Mouse (Mus musculus) cerebellum, adult 9-11 months (tissue): ENCODE measurements around the gene Skp1a.
"Not testable (repeated sequence)": the region's sequence is repeated elsewhere in the genome, so short reads cannot be mapped to it uniquely, and the experiment has no call there.

Experiments
- DNase-seq: peaks from one replicate; pipeline ENCODE4 v3.0.0; 2022

The Skp1a gene

DNA sequence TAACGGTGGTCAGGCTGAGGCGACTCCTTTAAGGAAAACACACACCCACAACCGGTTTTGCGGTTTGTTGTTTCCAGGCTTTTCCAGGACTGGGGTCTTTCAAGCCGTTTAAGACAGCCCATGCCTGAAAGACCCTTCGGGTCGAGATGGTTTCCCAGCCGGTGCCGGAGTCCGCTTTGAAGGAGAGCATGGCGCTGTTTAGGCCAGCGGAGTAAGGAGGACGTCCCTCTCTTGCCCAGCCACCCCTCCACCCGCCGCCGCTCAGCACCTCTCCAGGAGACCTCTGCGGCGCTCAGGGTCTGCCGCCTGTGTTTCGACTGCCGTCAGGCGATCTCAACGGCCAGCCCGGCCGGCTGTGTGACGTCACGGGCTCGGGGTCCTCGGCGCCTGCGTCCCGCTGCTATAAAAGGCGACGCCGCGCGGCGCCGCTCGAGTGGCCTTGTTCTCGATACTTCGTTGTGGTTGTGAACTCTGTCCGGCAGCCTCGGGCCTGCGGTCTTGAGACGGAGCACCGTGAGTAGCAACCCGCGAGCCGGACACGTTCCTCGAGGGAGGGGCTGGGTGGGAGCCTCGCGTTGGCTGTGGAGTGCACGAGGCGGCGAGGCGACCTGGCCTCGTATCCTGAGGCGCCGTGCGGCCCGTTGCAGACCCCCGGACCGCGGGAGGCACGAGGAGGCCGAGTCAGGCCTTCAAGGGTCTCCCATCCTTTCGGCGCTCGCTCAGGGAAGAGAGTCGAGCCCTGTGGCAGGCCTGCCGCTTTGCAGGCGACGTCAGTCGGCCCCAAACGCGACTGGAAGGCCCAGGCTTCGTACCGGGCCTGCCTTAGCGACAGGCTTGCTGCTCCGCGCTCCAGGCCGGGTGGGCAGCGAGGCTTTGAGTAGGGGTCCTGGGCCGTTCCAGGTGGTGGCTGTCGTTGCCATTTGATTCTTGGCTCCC, at the start of gene Skp1a:
Skp1a (plus strand) TSS at position 390 of the 936 bp plus-strand sequence.
- DNase-seq, result peak; percentile 91

DNA sequence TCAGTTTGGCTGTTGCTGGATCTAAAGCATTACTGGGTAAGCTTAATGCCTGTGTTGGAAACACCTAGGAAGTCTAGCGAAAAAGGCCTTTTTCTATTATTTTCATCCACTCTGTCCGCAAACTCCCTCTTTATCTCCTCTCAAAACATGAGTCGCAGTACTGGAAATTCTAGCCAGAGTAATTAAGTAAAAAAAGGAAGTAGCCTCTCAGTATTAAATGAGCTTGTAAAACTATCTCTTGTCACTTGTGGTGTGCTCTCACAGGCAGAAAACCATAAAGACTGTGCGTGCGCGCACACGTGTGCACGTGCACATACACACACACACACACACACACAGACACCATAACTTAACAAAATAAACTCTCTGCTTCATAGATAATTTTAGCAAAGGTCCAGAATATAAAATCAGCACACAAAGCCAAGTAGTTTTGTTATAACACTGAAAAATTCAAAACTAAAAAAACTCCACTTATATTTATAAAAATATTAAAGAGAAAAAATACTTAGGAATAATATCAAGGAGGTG, 35.2 kb upstream of the Skp1a start:
- DNase-seq, result not testable (repeated sequence)

DNA sequence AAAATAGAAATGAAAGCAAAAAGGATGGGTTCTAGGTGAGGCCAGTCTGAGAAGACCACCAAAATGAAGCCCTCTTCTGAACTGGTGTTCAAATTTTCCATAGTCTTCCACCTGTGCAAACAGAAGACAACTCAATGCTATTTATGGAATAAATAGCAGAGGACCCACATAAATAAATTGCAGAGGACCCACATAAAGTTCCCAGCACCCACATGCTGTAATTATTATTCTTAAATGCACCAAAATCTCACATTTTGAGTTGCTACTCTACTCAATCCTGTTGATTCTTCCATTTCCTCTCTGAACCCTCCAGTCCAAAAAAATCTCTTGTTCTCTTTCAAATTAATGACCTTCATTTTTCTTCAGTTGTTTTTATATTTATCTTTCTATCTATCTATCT, 17.9 kb upstream of the Skp1a start, which contains the start of gene Olfr1371:
Olfr1371 (minus strand) TSS at position 101 of the 400 bp plus-strand sequence.
- DNase-seq, result no peak

DNA sequence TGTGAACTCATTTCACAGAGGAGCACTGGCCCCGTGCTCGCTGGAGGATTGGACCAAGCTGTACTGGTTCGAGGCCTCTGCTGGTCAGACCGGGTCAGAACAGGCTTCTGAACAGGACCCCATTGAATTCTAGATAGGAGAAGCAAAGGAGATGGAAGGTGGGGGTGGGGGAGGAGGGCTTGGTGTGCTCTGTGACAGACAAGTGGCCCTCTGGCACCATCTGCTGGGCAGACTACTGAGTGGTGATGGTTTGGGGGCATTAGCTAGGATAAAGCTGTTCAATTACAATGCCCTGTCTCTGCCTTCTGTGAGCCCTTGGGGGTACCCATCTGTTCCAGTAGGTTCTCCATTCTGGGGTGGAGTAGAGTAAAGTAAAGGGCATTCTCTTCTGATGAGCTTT, 11.5 kb upstream of the Skp1a start:
- DNase-seq, result peak; percentile 39

DNA sequence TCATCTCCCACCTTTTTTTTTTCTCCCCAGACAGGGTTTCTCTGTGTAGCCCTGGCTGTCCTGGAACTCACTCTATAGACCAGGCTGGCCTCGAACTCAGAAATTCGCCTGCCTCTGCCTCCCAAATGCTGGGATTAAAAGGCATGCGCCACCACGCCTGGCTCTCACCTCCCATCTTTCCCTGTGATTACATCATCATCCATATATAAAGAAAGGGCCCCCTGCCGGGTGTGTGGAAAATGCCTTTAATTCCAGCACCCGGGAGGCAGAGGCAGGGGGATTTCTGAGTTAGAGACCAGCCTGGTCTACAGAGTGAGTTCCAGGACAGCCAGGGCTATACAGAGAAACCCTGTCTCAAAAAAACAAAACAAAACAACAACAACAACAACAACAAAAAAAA, 9.9 kb upstream of the Skp1a start:
- not testable (repeated sequence) for DNase-seq

DNA sequence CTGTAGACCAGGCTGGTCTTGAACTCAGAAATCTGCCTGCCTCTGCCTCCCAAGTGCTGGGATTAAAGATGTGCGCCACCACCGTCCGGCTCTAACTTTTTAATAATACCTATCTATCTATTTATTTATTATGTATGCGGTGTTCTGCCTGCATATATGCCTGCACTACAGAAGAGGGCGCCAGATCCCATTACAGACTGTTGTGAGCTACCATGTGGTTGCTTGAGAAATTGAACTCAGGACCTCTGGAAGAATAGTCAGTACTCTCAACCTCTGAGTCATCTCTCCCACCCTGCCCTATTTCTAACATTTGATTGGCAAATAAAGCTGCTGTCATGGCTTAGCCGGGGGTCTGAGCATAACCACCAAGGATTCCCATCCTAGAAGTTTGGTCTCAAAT, 8.9 kb upstream of the Skp1a start:
- DNase-seq, result no peak

DNA sequence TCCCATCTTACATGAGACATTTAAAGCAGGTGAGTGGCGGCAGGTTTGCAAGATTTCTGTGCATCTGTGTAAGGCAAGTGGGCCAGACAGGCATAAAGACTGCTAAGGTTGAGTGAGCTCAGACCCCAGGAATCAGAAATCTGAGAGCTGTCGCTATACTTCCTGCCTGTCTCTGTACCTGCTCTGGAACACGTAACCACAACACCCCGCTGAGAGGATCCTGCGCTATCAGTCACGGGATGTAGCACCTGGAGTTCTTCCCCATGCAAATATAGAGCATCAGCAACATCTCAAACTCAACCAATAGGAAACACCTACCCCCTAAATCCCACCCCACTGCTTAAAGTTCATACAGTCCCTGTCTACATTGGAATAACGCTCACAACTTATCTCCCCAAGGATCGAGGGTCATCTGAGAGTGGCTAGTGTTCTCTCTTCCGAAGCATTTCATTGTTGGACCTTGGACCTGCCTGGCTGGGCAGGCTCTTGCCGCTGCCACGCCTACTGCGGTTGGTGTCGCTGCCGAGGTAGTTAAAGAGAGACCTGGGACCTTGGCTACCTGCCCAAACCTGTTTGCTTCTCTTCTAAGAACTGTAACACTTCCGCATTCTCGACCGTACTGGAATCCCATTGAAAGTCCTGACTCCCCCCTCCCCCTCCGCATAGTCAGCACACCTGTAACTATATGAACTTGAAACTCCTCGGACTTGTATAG, 7.7 kb upstream of the Skp1a start:
- DNase-seq, result no peak

DNA sequence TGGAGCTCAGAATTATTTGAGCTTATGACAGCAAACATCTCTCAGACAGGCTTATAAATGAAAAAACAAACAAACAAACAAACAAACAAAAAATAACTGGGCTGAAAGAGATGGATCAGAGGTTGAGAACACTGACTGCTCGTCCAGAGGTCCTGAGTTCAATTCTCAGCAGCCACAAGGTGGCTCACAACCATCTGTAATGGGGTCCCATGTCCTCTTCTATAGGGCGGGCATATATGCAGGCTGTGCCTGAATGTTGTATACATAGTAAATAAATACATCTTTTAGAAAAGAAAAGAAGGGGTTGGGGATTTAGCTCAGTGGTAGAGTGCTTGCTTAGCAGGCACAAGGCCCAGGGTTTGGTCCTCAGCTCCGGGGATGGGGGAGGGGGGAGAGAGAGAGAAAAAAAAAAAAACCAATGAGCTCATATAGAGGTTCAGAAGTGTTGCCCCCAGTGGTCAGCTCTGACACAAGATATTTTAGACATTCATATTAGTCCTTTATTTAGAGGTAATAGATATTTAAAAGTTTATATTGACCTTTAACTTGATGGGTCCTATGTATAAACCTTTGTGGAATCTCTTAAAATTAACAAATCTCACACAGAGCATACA, 5.7 kb upstream of the Skp1a start:
- no peak for DNase-seq

DNA sequence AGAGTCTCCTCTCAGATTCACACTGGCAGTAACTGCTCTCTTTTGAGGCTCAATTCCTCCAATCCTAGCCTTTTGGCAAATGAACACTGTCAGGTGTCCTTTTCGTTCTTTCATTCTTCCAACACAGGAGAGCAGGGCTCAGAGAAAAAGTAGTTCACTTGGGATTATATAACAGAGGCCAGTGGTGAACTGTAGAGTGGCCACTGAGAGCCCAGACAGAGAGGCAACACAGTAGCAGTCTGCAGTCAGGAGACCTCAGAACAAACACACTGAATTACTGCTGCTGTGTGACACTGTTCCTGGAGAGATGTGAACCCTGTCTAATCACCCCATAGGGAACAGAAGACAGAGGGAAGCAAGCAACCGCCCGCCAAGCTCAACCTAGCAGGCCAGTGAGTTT, 4.7 kb upstream of the Skp1a start:
- no peak for DNase-seq

DNA sequence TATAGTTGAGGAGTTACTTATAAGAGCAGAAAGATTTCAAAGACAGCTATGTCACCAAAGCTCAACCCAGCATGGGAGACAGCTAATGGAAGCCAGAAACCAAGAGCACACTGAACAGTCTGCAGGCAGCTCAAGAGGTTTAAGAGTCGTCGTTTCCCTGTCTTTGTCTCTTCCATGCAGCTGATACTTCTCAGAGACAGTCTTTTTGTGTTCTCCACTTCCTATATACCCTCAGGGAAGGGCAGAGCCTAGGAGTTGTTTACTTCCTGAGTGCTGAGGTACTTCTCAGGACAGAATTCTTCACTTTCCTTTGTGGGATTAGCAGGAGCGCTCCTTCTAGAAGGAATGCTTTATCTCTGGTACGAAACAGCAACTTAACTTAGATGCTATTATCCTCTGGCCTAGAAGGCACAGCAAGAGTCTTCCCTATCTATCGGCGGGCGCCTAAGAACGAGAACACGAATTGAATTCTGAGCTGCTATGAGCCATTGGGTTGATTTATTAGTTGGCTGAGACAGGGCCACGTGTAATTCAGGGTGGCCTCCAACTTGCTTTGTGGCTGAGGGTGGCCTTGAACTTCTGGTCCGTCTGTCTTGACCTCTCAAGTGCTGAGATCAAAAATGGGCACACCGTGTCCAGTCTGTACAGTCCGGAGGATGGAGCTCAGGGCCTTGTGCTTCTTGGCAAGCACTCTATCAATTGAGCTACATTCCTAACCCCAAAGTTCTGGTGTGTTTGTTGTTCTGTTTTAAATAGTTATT, 4.1 kb upstream of the Skp1a start:
- DNase-seq, result no peak

DNA sequence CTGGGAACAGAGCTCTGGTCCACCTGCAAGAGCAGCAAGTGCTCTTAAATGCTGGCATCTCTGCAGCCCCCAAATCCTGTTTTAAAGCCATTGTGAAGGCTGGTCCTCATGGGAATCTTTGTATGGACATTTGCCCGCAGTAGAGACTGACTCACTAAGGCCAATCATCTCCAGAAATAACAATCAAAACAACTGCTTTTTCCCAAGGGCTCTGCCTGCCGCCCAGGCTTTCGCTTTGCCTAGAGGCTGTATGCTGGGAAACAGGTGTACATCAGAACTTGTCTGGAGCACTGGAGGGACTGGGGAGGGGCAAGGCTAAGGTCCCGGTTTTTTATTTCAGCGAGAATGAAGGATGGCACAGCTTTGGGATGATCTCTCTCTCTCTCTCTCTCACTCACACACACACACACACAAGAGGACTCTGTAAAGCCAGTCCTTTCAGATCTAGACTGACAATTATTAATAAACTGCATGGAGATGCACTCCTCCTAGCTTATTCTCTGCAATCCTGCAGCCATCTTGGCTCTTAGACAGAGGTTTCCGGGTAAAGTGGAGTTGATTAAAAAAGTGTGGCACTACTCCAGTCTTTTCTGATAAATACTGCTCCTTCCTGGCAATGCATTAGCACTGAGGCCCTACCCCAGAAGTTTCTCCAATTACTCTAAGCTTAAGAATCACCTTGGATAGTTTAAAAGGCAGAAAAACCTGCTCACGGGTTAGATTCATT, 2.9 kb upstream of the Skp1a start:
- no peak for DNase-seq

DNA sequence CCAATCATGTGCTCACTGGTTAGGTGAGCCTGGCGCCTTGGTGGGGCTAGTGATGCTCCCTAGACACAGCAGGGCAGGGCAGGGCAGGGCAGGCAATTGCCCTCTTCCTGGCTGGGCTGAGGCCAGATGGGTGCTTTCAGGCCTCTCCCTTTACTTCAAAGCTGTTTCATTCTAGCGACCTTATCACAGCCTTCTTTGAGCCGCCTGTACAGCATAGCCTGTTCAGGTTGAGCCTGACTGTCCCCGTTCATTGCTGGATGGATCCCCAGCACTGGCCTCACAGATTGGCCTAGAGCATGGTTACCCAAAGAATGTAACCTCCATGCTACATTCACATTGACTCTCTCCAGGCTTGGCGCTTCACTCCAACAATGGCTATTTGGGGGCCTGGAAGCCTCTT, 1.1 kb upstream of the Skp1a start:
- DNase-seq, result no peak

DNA sequence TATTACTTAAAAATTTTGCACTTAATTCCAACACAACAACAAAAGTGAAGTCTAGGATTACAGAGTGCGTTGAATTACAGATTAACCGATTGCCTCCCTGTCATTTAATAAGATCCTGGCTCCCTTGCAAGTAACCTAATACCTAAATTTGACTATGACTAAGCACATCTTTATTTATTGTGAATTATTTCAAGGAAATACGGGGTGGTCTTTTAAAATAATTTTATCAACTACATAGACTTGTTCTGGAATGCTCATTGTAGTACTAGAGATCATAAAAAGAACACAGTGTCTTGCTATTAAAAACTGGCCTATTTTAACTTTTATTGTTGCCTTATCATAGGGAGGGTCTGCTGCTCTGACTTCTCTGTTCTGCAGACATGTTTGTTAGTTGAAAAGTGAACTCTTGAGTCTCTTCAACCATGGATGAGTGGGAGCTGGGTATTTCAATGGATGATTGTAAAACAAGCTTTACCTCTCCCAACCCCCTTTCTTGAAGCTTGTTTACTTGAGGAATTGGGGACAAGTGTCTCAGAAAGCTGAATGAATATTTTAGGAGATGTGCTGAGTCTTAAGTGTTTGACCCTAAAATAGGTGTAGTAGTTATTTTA, 1.4 kb downstream of the Skp1a start:
- no peak for DNase-seq

DNA sequence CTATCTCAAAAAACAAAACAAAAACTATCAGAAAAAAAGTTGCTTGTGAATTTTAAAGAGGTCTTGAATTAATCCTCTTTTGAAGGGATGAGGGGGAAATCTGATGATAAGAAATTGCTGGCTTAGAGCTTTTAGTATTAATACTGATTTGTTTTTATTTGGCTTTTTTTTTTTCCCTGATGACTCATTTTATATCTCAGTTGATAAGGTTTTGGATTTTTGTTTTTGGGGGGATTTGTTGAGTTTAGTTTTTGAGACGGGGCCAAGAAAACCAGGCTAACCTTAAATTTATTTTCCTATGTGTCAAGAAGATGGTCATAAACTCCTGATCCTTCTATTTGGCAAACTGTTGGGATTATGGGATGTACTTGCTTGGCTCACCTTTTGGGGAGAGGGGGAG, 2.1 kb downstream of the Skp1a start:
- no peak for DNase-seq

DNA sequence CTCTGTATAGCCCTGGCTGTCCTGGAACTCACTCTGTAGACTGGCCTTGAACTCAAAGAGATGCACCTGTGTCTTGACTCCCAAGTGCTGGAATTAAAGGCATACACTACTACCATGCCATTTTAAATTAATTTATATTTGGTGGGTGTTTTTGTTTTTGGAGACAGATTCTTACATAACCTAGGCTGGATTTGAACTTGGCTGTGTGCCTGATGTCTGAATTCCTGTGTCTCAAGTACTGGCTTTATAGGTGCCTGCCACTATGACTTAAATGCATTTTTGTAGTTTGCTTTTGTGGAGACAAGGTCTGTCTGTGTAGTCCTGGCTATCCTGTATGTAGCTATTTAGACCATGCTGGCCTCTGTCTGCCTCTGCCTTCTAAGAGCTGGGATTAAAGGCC, 2.7 kb downstream of the Skp1a start:
- DNase-seq, result no peak

DNA sequence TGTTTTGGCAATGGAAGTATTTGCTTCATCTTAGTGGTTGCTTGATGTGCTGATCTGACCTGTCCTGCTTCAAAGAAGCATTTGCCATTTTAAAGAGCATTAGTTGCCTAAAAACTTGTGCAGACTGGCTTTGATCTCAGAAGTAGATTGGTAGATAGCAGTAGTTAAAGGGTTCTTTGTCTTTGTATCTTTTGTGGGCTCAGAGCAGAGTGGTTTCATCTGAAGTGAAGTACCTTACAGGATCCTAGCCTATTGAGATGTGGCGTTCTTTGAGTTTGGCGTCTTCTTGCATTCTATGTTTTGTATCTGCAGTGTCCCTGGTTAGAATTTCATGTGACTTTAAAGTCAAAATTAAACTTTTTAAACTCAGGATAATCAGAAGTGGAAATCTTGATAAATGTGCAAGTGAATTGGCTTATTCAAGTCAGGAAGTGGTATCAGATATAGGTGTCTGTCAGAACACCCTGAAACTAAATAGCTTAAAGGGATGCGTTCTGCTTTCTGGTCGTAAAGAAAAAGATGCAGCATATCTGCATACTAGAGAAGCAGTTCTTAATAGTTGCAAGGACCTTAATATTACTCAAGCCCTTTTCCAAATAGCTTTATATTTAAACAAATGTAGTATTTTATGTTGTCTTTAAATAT, 9.2 kb downstream of the Skp1a start:
- DNase-seq, result no peak

DNA sequence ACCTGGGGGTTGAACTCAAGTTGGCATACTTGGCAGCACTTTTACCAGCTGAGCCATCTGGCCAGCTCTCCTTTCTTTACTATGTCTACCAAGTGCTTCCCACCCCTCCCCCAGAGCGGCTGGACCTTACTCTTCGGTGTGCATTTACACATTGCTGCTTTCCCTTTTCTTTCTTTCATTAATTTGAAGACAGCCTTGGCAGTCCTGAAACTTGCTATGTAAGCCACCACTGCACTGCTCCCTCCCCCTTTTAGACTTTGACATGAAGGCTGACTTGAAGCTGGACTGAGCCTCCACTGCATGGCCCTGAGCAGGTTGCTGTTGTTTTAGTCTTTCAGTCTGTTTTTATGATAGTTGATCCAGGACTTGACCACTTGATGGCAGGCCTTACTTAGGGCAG, 17.7 kb downstream of the Skp1a start:
- DNase-seq, result no peak

DNA sequence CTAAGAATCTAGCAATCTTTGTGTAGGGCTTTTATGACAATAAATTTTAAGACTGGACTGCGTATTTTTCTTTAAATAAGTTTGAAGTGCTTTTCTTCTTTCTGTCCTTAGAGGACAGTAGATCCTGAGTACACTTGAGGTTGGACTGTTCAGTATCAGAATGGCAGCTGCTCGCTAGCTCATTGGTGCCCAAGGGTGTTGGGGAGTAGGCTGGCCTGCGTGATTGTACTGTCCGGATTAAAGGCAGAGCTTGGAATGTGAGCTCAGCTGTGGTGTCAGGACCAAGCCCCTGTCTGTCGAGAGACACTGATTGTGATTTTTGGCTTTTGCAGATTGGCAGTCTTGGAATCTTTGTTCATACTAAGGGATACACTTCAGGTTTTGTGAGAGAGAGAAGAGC, 20.0 kb downstream of the Skp1a start:
- no peak for DNase-seq

DNA sequence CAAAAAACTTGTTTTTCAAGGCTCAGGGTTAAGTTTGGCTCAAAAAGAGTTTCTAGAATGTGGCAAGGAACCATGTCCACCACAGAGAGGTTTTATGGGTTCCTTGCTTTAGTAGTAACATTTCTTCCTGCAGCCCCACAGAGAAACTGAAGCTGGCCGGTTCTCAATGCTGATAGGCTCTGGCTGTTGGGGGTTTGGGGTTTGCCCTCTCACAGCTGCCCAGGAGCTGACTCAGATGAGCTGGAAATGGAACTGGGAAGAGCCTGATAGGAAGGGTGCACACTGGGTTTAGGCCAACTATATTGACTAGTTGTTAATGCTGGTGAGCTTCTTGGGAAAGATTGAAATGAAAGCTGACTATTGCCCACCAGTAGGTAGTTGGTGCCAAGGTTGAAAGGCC, 20.9 kb downstream of the Skp1a start:
- no peak for DNase-seq

DNA sequence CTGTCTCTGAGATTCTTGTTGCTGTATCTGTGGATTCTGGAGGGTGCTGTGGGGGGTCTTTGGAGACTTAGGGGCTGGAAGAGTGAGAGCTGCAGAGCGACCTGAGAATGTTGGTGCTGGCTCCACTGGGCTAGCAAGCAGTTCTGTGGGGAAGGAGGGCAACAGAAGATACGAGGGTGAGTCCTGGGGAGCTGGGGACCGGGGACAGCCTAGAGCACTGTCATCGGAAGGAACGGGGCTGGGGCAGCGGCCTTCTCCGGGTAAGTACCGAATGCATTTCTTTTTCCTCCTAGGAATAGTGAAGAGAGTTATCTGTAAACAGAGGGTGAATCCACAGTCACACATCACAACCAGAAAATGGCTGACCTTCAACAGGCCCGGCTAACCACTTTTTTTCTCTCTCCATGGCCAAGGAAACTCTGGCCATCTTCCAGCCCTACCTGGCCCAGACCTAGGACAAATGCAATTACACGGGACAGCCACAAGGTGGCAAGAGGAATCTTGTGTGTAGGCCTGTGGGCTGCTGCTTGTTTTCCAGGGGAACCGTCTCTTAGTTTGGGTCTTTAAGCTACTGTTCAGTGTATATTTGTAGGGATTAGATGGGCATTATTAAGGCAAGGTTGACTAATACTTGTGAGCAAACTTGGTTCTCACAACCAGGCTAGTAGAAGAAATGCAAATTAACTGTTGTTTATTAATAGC, 22.0 kb downstream of the Skp1a start:
- DNase-seq, result peak; percentile 85
